Mouse (Mus musculus): ENCODE measurements at regions not wholly inside any gene's neighbourhood (a gene's known extent, or its start where the extent isn't known, plus 50 kb on each side); places are given as distances from the start of the nearest gene placed in this dataset.

DNA sequence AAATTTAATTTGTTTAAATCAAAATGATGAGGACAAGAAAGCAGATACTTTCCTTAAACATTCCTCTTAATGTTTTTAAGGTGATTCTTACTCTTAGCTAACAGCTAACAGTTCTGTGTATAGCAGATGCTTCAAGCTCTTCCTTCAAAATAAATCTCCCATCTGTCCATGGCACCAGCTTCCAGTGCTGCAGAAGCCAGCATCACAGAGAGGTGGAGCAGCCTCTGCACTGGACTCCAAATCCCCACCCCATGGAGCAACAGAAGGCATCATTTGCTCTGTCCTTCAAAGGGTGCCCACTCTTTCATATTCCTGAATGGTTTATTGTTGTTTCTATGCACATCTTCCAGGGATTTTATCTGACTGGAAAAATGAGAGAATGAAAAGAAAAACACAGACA, 183.1 kb downstream of the Lrrc3b start:
- no peak for TF ChIP-seq POLR2A (IDR thresholded peaks at IDR 0.05; ENCODE audit: extremely low read depth, insufficient read depth, low read length)
- no peak for TF ChIP-seq CTCF (IDR thresholded peaks at IDR 0.05; ENCODE audit: low read depth, low read length)

All from liver, adult 2 months (tissue).